Mouse (Mus musculus): Measurements from ENCODE around the gene Ntrk3. TPM values are rescaled to one million over a fixed set of nuclear protein-coding genes. Genes with fewer than 3 reads are reported as not detected.

Ntrk3 gene
- polyA plus RNA-seq, 1 experiment from 2014 or later: 16.4 TPM

DNA sequence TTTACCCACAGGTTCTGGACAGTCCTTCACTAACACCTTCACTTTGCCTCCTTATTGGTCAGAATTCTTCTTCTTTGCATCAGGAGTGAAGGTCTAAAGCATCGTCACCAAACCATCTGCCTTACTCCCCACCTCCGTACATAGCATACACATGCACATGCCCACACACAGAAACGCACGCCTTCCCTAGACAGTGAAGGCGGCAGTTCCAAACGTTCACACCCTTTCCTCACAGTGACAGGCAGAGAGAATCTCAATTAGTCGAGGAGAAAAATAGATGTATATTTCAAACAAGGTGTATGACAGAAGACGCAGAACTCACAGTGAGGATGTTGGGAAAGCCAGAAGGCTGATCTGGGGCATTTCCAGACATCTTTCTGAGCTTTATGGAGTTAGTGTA lies 6.4 kb downstream of the Ntrk3 start:
- ATAC-seq (no peak), DNase-seq (ENCODE audit: low spot score) (no peak)

DNA sequence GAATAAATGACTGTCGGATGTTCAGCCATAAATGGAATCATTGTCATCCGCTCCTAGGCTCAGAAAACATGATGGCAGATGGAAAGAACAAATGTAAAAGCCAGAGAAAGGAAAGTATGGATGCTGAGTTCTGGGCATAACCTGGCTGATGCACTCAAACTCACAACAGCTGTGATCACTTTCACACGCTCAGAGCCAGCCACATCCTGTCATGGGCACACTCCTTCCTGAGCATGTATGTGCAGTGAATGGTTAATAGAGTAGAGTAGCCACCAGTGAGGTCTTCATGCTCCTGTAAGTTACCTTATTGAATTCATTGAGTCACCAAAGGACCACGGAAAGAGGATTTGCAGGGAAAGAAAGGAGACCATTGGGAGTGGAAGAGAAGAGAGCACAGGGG lies 13.2 kb downstream of the Ntrk3 start:
- Histone ChIP-seq H3K27me3 (replicated peaks; ENCODE audit: control insufficient read depth, insufficient read depth, low read length) (no peaks in the 10 kb centered on the region), H3K4me2 (ENCODE audit: low read length) (no peak overlapping the region), H3K9ac (ENCODE audit: low read length) (no peak overlapping the region), H3K4me3 (ENCODE audit: low read depth, low read length) (no peak overlapping the region), H3K4me1 (ENCODE audit: control insufficient read depth, insufficient read depth, low read length) (no peaks in the 10 kb centered on the region), H3K9me3 (replicated peaks; ENCODE audit: control insufficient read depth, low read length) (no peaks in the 10 kb centered on the region), H3K27ac (ENCODE audit: low read depth, low read length) (no peak overlapping the region), H3K36me3 (ENCODE audit: control insufficient read depth, insufficient read depth, low read length) (no peaks in the 10 kb centered on the region)
- DNase-seq (ENCODE audit: low spot score) (no peak), ATAC-seq (no peak)
- 84% methylated on average over 4 of the region's 4 CpGs for WGBS

More for the DNA sequence above, 6.4 kb downstream of the Ntrk3 start:
- Histone ChIP-seq H3K9ac (ENCODE audit: low read length) (no peak overlapping the region), H3K4me1 (ENCODE audit: control insufficient read depth, insufficient read depth, low read length) (no peaks in the 10 kb centered on the region), H3K27me3 (replicated peaks; ENCODE audit: control insufficient read depth, insufficient read depth, low read length) (no peaks in the 10 kb centered on the region), H3K9me3 (replicated peaks; ENCODE audit: control insufficient read depth, low read length) (no peaks in the 10 kb centered on the region), H3K27ac (ENCODE audit: low read depth, low read length) (no peak overlapping the region), H3K4me3 (ENCODE audit: low read depth, low read length) (no peak overlapping the region), H3K4me2 (ENCODE audit: low read length) (no peak overlapping the region), H3K36me3 (ENCODE audit: control insufficient read depth, insufficient read depth, low read length) (no peaks in the 10 kb centered on the region)
- WGBS: 75% methylated on average over 8 of the region's 8 CpGs

DNA sequence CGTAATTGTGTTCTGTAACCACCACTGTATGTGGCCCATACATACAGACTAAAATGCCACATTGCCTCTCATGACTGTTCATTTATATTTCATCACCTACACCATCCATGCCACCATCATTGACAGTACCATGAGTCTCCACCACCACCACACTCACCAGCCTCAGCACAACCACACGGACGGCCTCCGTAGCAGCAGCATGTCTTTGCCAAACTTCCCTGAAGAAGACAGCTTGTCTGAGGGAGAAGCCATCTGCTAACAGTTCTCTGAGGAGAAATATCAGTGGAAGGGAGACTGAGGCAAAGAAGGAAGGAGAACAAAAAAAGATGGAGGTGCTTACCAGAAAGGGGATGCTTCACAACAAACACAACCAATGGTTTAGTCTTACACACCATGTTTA lies 15.8 kb downstream of the Ntrk3 start:
- no peaks in the 10 kb centered on the region for H3K9me3 ChIP-seq (replicated peaks; ENCODE audit: control insufficient read depth, low read length)
- 90% methylated on average over 4 of the region's 4 CpGs for WGBS
- no peaks in the 10 kb centered on the region for H3K27me3 ChIP-seq (replicated peaks; ENCODE audit: control insufficient read depth, insufficient read depth, low read length)
- H3K27ac ChIP-seq (ENCODE audit: low read depth, low read length): no peak overlapping the region
- ATAC-seq: no peak
- no peak overlapping the region for H3K9ac ChIP-seq (ENCODE audit: low read length)
- DNase-seq (ENCODE audit: low spot score): no peak
- H3K4me1 ChIP-seq (ENCODE audit: control insufficient read depth, insufficient read depth, low read length): no peaks in the 10 kb centered on the region
- no peak overlapping the region for H3K4me2 ChIP-seq (ENCODE audit: low read length)
- H3K4me3 ChIP-seq (ENCODE audit: low read depth, low read length): no peak overlapping the region
- H3K36me3 ChIP-seq (ENCODE audit: control insufficient read depth, insufficient read depth, low read length): no peaks in the 10 kb centered on the region

DNA sequence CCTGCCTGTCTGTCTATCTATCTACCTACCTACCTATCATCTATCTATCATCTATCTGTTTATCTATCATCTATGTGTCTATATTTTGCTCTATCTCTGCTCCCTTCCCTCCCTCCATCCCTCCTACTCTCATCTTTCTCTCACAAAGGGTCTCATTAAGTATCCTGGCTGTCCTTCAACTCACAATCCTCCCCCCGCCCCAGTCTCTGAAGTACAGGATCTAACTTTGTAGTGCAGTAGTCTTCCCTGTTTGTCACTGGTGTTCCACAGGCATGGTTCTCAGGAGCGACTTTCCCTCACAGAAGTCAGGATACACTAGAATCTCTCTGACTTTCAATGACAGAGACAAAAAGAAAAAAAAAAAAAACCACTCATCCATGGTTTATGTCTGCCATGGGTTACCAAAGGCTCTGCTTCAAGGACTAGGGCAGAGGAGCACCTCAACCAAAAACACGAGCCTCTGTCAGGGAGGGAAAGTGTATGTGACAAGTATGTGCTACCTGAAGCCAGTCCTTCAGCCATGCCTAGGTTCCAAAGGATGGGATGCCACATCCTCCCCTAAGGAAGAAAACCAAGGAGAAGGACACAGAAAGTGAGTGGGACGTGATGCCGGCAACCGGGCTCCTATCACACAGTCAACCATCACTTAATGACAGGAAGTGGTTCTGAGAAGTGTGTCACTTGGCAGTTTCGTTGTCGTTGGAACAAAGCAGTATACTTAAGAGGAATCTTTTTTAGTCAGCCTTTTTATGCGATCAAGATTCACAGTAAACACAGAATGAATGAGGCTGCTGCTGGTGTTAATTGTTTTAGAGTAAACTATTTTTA lies 16.6 kb downstream of the Ntrk3 start:
- Histone ChIP-seq H3K27me3 (replicated peaks; ENCODE audit: control insufficient read depth, insufficient read depth, low read length) (no peaks in the 10 kb centered on the region), H3K4me2 (ENCODE audit: low read length) (no peak overlapping the region), H3K4me1 (ENCODE audit: control insufficient read depth, insufficient read depth, low read length) (no peaks in the 10 kb centered on the region), H3K27ac (ENCODE audit: low read depth, low read length) (no peak overlapping the region), H3K4me3 (ENCODE audit: low read depth, low read length) (no peak overlapping the region), H3K9me3 (replicated peaks; ENCODE audit: control insufficient read depth, low read length) (no peaks in the 10 kb centered on the region), H3K9ac (ENCODE audit: low read length) (no peak overlapping the region), H3K36me3 (ENCODE audit: control insufficient read depth, insufficient read depth, low read length) (no peaks in the 10 kb centered on the region)
- 88% methylated on average over 9 of the region's 9 CpGs for WGBS
- no peak for DNase-seq (ENCODE audit: low spot score)
- no peak for ATAC-seq

DNA sequence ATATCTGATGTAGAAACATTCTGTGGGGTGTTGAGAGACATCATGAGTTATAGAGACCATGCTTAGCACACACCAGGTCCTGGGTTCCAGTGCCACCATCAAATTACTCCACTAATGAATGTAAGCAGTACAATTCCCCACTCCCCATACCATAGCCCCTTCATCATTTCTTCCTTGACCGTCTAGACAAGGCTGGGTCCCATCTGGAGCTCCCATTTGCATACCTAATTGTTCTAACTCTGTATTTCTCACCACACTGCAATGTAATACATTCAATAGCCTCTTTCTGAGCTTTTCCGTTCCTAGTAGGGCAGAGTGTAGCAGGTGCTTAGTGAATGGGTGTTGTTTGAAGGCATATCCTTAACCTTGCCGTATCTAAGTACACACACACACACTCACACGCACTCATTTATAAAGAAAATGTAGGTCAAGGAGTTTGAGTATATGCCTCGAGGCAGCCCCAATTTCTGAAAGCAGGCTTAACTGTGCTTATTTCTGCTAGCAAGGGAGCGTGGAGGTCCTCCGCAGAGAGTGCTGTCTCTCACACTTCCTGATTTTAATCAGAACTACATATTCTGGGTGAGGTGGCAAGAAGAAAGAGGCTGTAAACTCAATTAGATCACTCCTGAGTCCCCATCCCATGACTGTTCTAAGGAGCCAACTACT lies 17.9 kb downstream of the Ntrk3 start:
- no peak overlapping the region for H3K4me2 ChIP-seq (ENCODE audit: low read length)
- peak; percentile 62; the same call in 1 of the 2 replicates for ATAC-seq
- WGBS: 57% methylated on average over 7 of the region's 7 CpGs

DNA sequence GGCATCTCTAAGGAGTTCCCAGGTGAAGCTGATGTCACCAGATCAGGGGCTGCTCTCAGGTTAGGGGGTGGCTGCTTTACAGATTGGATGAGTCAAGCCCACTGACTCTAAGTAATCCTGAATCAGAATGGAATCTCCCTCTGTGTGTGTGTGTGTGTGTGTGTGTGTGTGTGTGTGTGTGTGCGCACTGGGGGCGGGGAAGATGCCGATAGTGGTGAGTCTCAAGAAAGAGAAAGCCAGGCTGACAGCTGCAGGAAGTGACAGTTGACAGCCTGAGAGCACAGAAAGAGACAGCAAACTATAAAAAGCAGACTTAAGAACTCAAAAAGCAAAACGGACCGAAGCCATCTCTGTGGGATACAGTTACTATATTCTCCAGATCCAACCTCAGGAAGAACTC lies 18.7 kb downstream of the Ntrk3 start:
- Histone ChIP-seq H3K27me3 (replicated peaks; ENCODE audit: control insufficient read depth, insufficient read depth, low read length) (no peaks in the 10 kb centered on the region), H3K9ac (ENCODE audit: low read length) (no peak overlapping the region), H3K36me3 (ENCODE audit: control insufficient read depth, insufficient read depth, low read length) (no peaks in the 10 kb centered on the region), H3K4me2 (ENCODE audit: low read length) (no peak overlapping the region), H3K27ac (ENCODE audit: low read depth, low read length) (no peak overlapping the region), H3K4me1 (ENCODE audit: control insufficient read depth, insufficient read depth, low read length) (no peaks in the 10 kb centered on the region), H3K9me3 (replicated peaks; ENCODE audit: control insufficient read depth, low read length) (no peaks in the 10 kb centered on the region), H3K4me3 (ENCODE audit: low read depth, low read length) (no peak overlapping the region)
- DNase-seq (ENCODE audit: low spot score) (peak; percentile 6), ATAC-seq (no peak)
- WGBS: 80% methylated on average over 5 of the region's 5 CpGs

More for the DNA sequence above, 17.9 kb downstream of the Ntrk3 start:
- Histone ChIP-seq H3K9me3 (replicated peaks; ENCODE audit: control insufficient read depth, low read length) (no peaks in the 10 kb centered on the region), H3K27me3 (replicated peaks; ENCODE audit: control insufficient read depth, insufficient read depth, low read length) (no peaks in the 10 kb centered on the region), H3K4me1 (ENCODE audit: control insufficient read depth, insufficient read depth, low read length) (no peaks in the 10 kb centered on the region), H3K9ac (ENCODE audit: low read length) (no peak overlapping the region), H3K27ac (ENCODE audit: low read depth, low read length) (no peak overlapping the region), H3K36me3 (ENCODE audit: control insufficient read depth, insufficient read depth, low read length) (no peaks in the 10 kb centered on the region), H3K4me3 (ENCODE audit: low read depth, low read length) (no peak overlapping the region)
- peak; percentile 19 for DNase-seq (ENCODE audit: low spot score)

DNA sequence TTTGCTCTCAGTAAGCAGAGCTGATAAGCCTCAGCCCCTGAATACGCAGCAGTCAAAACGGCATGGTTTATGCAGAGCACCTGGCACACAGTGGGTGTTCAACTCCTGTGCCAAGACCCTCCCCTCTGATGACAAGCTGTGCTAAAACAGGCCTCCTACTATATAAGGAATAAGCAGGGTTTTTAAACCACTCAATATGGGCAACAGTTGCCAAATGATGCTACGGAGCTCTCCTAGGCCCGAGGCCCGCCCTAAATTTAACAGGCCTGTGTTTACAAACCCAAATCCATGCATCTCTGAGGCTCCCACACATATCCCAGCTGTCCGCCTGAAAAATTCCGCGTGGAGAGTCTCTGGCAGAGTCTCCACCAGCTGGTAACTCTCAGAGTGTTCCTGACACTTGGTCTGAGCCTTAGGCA lies 19.6 kb downstream of the Ntrk3 start:
- Histone ChIP-seq H3K27me3 (replicated peaks; ENCODE audit: control insufficient read depth, insufficient read depth, low read length) (no peaks in the 10 kb centered on the region), H3K4me3 (ENCODE audit: low read depth, low read length) (no peak overlapping the region), H3K9me3 (replicated peaks; ENCODE audit: control insufficient read depth, low read length) (no peaks in the 10 kb centered on the region), H3K27ac (ENCODE audit: low read depth, low read length) (peak overlapping the region; percentile 28), H3K36me3 (ENCODE audit: control insufficient read depth, insufficient read depth, low read length) (no peaks in the 10 kb centered on the region), H3K4me2 (ENCODE audit: low read length) (no peak overlapping the region), H3K9ac (ENCODE audit: low read length) (no peak overlapping the region), H3K4me1 (ENCODE audit: control insufficient read depth, insufficient read depth, low read length) (no peaks in the 10 kb centered on the region)
- DNase-seq (ENCODE audit: low spot score) (peak; percentile 67), ATAC-seq (peak; percentile 66; the same call in 1 of the 2 replicates)
- WGBS: 63% methylated on average over 8 of the region's 8 CpGs

DNA sequence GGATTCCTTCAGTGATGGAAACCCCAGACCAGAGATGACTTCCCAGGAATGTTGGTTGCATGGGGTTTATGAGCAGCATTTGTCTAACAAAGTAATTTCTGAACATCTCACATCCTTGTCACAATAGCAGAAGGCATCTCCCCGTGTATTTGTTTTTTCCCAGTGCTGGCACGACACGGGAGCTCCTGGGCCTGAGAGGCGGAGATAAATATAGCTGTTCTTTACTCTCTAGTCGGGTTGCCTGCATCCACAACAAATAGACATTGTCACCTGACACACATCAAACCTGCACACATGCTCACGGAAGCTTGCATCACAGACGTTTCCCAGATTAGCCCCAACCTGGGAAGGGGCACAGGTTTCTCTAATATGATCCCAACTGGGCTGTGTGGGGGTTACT lies 30.1 kb downstream of the Ntrk3 start:
- Histone ChIP-seq H3K27ac (ENCODE audit: low read depth, low read length) (no peak overlapping the region), H3K9ac (ENCODE audit: low read length) (no peak overlapping the region), H3K27me3 (replicated peaks; ENCODE audit: control insufficient read depth, insufficient read depth, low read length) (no peaks in the 10 kb centered on the region), H3K36me3 (ENCODE audit: control insufficient read depth, insufficient read depth, low read length) (no peaks in the 10 kb centered on the region), H3K4me1 (ENCODE audit: control insufficient read depth, insufficient read depth, low read length) (no peaks in the 10 kb centered on the region), H3K4me3 (ENCODE audit: low read depth, low read length) (no peak overlapping the region), H3K9me3 (replicated peaks; ENCODE audit: control insufficient read depth, low read length) (no peaks in the 10 kb centered on the region), H3K4me2 (ENCODE audit: low read length) (no peak overlapping the region)
- WGBS: 86% methylated on average over 7 of the region's 7 CpGs
- ATAC-seq (no peak), DNase-seq (ENCODE audit: low spot score) (no peak)

DNA sequence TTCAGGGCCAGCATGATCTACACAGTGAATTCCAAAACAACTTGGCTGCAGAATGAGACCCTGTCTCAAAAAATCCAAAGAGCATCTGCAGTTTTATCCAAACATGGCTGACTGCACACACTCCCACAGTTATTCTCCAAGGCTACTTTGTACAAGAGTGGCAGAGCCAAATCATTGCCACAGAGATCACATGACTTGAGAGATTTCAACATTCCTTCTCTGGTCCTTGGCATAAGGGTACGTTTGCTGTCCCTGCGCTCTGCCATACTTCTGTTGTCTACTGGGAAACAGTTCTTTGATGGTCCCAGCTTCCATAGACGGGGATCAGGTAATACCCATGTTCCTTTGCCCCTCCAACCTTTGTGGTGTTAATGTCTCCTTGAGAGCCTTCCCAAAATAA lies 30.7 kb downstream of the Ntrk3 start:
- no peaks in the 10 kb centered on the region for H3K27me3 ChIP-seq (replicated peaks; ENCODE audit: control insufficient read depth, insufficient read depth, low read length)
- WGBS: 81% methylated on average over 3 of the region's 3 CpGs
- ATAC-seq (no peak), DNase-seq (ENCODE audit: low spot score) (no peak)
- H3K9ac ChIP-seq (ENCODE audit: low read length): no peak overlapping the region
- no peaks in the 10 kb centered on the region for H3K9me3 ChIP-seq (replicated peaks; ENCODE audit: control insufficient read depth, low read length)
- no peaks in the 10 kb centered on the region for H3K36me3 ChIP-seq (ENCODE audit: control insufficient read depth, insufficient read depth, low read length)
- no peak overlapping the region for H3K27ac ChIP-seq (ENCODE audit: low read depth, low read length)
- no peak overlapping the region for H3K4me3 ChIP-seq (ENCODE audit: low read depth, low read length)
- no peak overlapping the region for H3K4me2 ChIP-seq (ENCODE audit: low read length)
- no peaks in the 10 kb centered on the region for H3K4me1 ChIP-seq (ENCODE audit: control insufficient read depth, insufficient read depth, low read length)
